Mouse (Mus musculus) stomach, embryonic 16.5 days (tissue): ENCODE data around the gene Tgtp2. TPM values are rescaled to one million over a fixed set of nuclear protein-coding genes. Genes with fewer than 3 reads are reported as not detected.

Experiments used
- ATAC-seq: fragments of 200-750 bp; cut with Nextera tagmentation; 2 replicates; pipeline ENCODE4 v1.8.0; 2017; ENCODE audit warnings: moderate number of reproducible peaks, moderate TSS enrichment; ENCODE audit not compliant: insufficient read depth, low FRiP score
- H3K27ac ChIP-seq: fragments of 300-500 bp; sonication (generic); 2 replicates; pipeline ENCODE4 v1.5.1; 2014; ENCODE audit warnings: low read length
- H3K27me3 ChIP-seq: fragments of 300-500 bp; sonication (generic); 2 replicates; pipeline ENCODE4 v1.6.1; 2014; ENCODE audit warnings: low read length, control low read depth, mixed read lengths; ENCODE audit not compliant: control insufficient read depth, insufficient read depth
- H3K36me3 ChIP-seq: fragments of 300-500 bp; sonication (generic); 2 replicates; pipeline ENCODE4 v1.6.1; 2014; ENCODE audit warnings: low read length; ENCODE audit not compliant: control insufficient read depth, insufficient read depth
- H3K4me1 ChIP-seq: fragments of 300-500 bp; sonication (generic); 2 replicates; pipeline ENCODE4 v1.6.1; 2014; ENCODE audit warnings: low read length, control low read depth, mixed read lengths; ENCODE audit not compliant: control insufficient read depth, insufficient read depth
- H3K4me2 ChIP-seq: fragments of 300-500 bp; sonication (generic); 2 replicates; pipeline ENCODE4 v1.6.1; 2014; ENCODE audit warnings: low read depth, low read length, mixed read lengths
- H3K4me3 ChIP-seq: fragments of 300-500 bp; sonication (generic); replicated peaks from 2 replicates; pipeline ENCODE4 v1.5.1; 2014; ENCODE audit warnings: mild to moderate bottlenecking, low read length
- H3K9ac ChIP-seq: fragments of 300-500 bp; sonication (generic); 2 replicates; pipeline ENCODE4 v1.6.1; 2014; ENCODE audit warnings: low read length
- H3K9me3 ChIP-seq: fragments of 300-500 bp; sonication (generic); replicated peaks from 2 replicates; pipeline ENCODE4 v1.6.1; 2016; ENCODE audit warnings: low read length, control low read depth; ENCODE audit not compliant: control insufficient read depth
- WGBS: fragments of 180-500 bp; shearing (Covaris S2); extraction: QIAGEN DNeasy Blood & Tissue Kit; methylation state at CpG from one replicate; pipeline ENCODE4 v1.1.7; 2014; 5-methylcytosine and 5-hydroxymethylcytosine counted together
- polyA plus RNA-seq: library from polyadenylated mRNA; unstranded; fragments of >200 nt; fragmentation: Nextera tagmentation; extraction: Ambion mirVana; gene quantifications from 2 replicates; pipeline ENCODE4 v1.2.1, GENCODE M21; 2015

The Tgtp2 gene
- polyA plus RNA-seq, 1 experiment from 2014 or later = 0.41 TPM

- Histone ChIP-seq H3K36me3 (no peaks in the 10 kb centered on the region), H3K4me3 (no peak overlapping the region), H3K9me3 (no peaks in the 10 kb centered on the region), H3K4me2 (no peak overlapping the region), H3K9ac (no peak overlapping the region), H3K4me1 (no peaks in the 10 kb centered on the region), H3K27me3 (no peaks in the 10 kb centered on the region), H3K27ac (no peak overlapping the region)
- no peak for ATAC-seq
- WGBS = 91% methylated on average over 3 of the region's 3 CpGs
Observed at GRCm38 (mm10) chr11:49100409-49100808, 36.4 kb upstream of the Tgtp2 start.

DNA sequence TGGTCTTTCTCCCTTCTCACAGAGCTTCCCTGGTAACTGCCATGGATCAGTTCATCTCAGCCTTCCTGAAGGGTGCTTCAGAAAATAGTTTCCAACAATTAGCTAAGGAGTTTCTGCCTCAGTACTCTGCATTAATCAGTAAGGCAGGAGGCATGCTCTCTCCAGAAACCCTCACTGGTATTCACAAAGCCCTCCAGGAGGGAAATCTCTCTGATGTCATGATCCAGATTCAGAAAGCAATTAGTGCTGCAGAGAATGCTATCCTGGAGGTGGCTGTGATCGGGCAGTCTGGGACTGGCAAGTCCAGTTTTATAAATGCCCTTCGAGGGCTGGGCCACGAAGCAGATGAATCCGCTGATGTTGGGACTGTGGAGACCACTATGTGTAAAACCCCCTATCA lies 31.4 kb upstream of the Tgtp2 start:
- ATAC-seq = no peak
- WGBS = 88% methylated on average over 4 of the region's 4 CpGs
- no peak overlapping the region for H3K4me3 ChIP-seq

GRCm38 (mm10) chr11:49093861-49094660 lies 30.1 kb upstream of the Tgtp2 start:
- H3K4me2 ChIP-seq = no peak overlapping the region
- H3K9me3 ChIP-seq = no peaks in the 10 kb centered on the region
- no peak overlapping the region for H3K9ac ChIP-seq
- H3K4me3 ChIP-seq = no peak overlapping the region
- WGBS = 78% methylated on average over 6 of the region's 6 CpGs
- H3K4me1 ChIP-seq = peaks cover 2% of the 10 kb centered on the region; the same call in 1 of the 2 replicates
- H3K36me3 ChIP-seq = no peaks in the 10 kb centered on the region
- H3K27me3 ChIP-seq = no peaks in the 10 kb centered on the region
- ATAC-seq = no peak
- no peak overlapping the region for H3K27ac ChIP-seq

More for the DNA sequence above, 31.4 kb upstream of the Tgtp2 start:
- H3K4me1 ChIP-seq = no peaks in the 10 kb centered on the region
- no peak overlapping the region for H3K27ac ChIP-seq
- H3K36me3 ChIP-seq = no peaks in the 10 kb centered on the region
- H3K9ac ChIP-seq = no peak overlapping the region
- H3K27me3 ChIP-seq = no peaks in the 10 kb centered on the region
- no peak overlapping the region for H3K4me2 ChIP-seq
- H3K9me3 ChIP-seq = no peaks in the 10 kb centered on the region

GRCm38 (mm10) chr11:49092786-49093185 lies 28.8 kb upstream of the Tgtp2 start:
- no peaks in the 10 kb centered on the region for H3K27me3 ChIP-seq
- H3K4me1 ChIP-seq = peaks cover 8% of the 10 kb centered on the region
- no peak overlapping the region for H3K27ac ChIP-seq
- H3K9ac ChIP-seq = no peak overlapping the region
- ATAC-seq = no peak
- H3K36me3 ChIP-seq = no peaks in the 10 kb centered on the region
- no peak overlapping the region for H3K4me2 ChIP-seq
- no peak overlapping the region for H3K4me3 ChIP-seq
- 82% methylated on average over 2 of the region's 2 CpGs for WGBS
- H3K9me3 ChIP-seq = no peaks in the 10 kb centered on the region

GRCm38 (mm10) chr11:49092053-49092586 lies 28.1 kb upstream of the Tgtp2 start:
- no peak overlapping the region for H3K4me2 ChIP-seq
- H3K27me3 ChIP-seq = no peaks in the 10 kb centered on the region
- ATAC-seq = no peak
- H3K4me3 ChIP-seq = no peak overlapping the region
- peaks cover 8% of the 10 kb centered on the region for H3K4me1 ChIP-seq
- H3K9me3 ChIP-seq = no peaks in the 10 kb centered on the region
- no peaks in the 10 kb centered on the region for H3K36me3 ChIP-seq
- no peak overlapping the region for H3K9ac ChIP-seq
- H3K27ac ChIP-seq = no peak overlapping the region
- 94% methylated on average over 1 of the region's 1 CpGs for WGBS

DNA sequence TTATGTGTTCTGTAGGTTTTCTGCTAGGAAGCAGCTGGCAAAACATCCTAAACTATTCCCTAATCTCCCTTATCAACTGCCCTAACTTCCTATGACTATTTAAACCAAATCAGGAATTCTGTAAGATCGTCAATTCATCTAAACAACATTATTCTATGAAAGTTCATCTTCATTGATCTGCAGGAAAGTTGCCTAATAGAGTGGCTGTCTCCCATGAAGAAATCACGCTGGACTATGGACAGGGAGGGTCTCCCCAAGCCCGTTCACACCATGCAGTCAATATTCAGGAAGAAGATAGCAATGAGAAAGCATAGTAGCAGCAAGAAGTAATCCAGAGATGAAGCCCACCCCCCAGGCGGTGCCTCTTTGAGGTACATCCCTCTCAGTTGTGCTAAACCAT lies 27.2 kb upstream of the Tgtp2 start:
- peaks cover 8% of the 10 kb centered on the region for H3K4me1 ChIP-seq
- no peak overlapping the region for H3K4me2 ChIP-seq
- H3K9me3 ChIP-seq = no peaks in the 10 kb centered on the region
- WGBS = 62% methylated on average over 4 of the region's 4 CpGs
- H3K4me3 ChIP-seq = no peak overlapping the region
- no peak overlapping the region for H3K27ac ChIP-seq
- no peaks in the 10 kb centered on the region for H3K27me3 ChIP-seq
- ATAC-seq = no peak
- H3K9ac ChIP-seq = no peak overlapping the region
- no peaks in the 10 kb centered on the region for H3K36me3 ChIP-seq

- H3K27me3 ChIP-seq = no peaks in the 10 kb centered on the region
- no peak overlapping the region for H3K9ac ChIP-seq
- H3K9me3 ChIP-seq = no peaks in the 10 kb centered on the region
- H3K4me1 ChIP-seq = peaks cover 8% of the 10 kb centered on the region
- WGBS = 79% methylated on average over 5 of the region's 5 CpGs
- no peaks in the 10 kb centered on the region for H3K36me3 ChIP-seq
- H3K4me2 ChIP-seq = no peak overlapping the region
- no peak for ATAC-seq
- no peak overlapping the region for H3K27ac ChIP-seq
- no peak overlapping the region for H3K4me3 ChIP-seq
Observed at GRCm38 (mm10) chr11:49090551-49090950, 26.5 kb upstream of the Tgtp2 start.

GRCm38 (mm10) chr11:49089735-49090507 lies 25.9 kb upstream of the Tgtp2 start:
- Histone ChIP-seq H3K36me3 (no peaks in the 10 kb centered on the region), H3K4me2 (no peak overlapping the region), H3K9ac (no peak overlapping the region), H3K27me3 (no peaks in the 10 kb centered on the region), H3K4me1 (peaks cover 8% of the 10 kb centered on the region), H3K27ac (no peak overlapping the region), H3K4me3 (no peak overlapping the region), H3K9me3 (no peaks in the 10 kb centered on the region)
- whole genome bisulfite sequencing = 72% methylated on average over 3 of the region's 3 CpGs
- ATAC-seq = no peak
